Mouse (Mus musculus) liver, embryonic 12.5 days (tissue): ENCODE data around the gene Prdm16. TPM values are rescaled to one million over a fixed set of nuclear protein-coding genes. Genes with fewer than 3 reads are reported as not detected.

Experiments used
- ATAC-seq: fragments of 200-750 bp; cut with Nextera tagmentation; 2 replicates; pipeline ENCODE4 v1.8.0; 2017; ENCODE audit warnings: moderate number of reproducible peaks, mild to moderate bottlenecking, moderate library complexity
- H3K27ac ChIP-seq: fragments of 300-500 bp; sonication (generic); 2 replicates; pipeline ENCODE4 v1.5.1; 2016; ENCODE audit warnings: mild to moderate bottlenecking
- H3K27me3 ChIP-seq: fragments of 300-500 bp; sonication (generic); replicated peaks from 2 replicates; pipeline ENCODE4 v1.6.1; 2016; ENCODE audit warnings: mild to moderate bottlenecking, moderate library complexity
- H3K36me3 ChIP-seq: fragments of 300-500 bp; sonication (generic); 2 replicates; pipeline ENCODE4 v1.6.1; 2016; ENCODE audit warnings: mild to moderate bottlenecking, moderate library complexity
- H3K4me1 ChIP-seq: fragments of 300-500 bp; sonication (generic); 2 replicates; pipeline ENCODE4 v1.6.1; 2016
- H3K4me2 ChIP-seq: fragments of 300-500 bp; sonication (generic); 2 replicates; pipeline ENCODE4 v1.6.1; 2016; ENCODE audit warnings: mild to moderate bottlenecking, moderate library complexity
- H3K4me3 ChIP-seq: fragments of 300-500 bp; sonication (generic); 2 replicates; pipeline ENCODE4 v1.5.1; 2016; ENCODE audit warnings: mild to moderate bottlenecking, moderate library complexity
- H3K9ac ChIP-seq: fragments of 300-500 bp; sonication (generic); 2 replicates; pipeline ENCODE4 v1.6.1; 2016; ENCODE audit warnings: mild to moderate bottlenecking, moderate library complexity
- H3K9me3 ChIP-seq: fragments of 300-500 bp; sonication (generic); replicated peaks from 2 replicates; pipeline ENCODE4 v1.6.1; 2016; ENCODE audit warnings: mild to moderate bottlenecking, moderate library complexity
- WGBS: fragments of 180-500 bp; shearing (Covaris S2); methylation state at CpG from one replicate; pipeline ENCODE4 v1.1.7; 2016; ENCODE audit not compliant: insufficient replicate concordance; 5-methylcytosine and 5-hydroxymethylcytosine counted together
- polyA plus RNA-seq: library from polyadenylated mRNA; unstranded; fragments of >200 nt; fragmentation: Nextera tagmentation; extraction: Ambion mirVana; gene quantifications from 2 replicates; pipeline ENCODE4 v1.2.1, GENCODE M21; 2016

The Prdm16 gene
- polyA plus RNA-seq, 1 experiment from 2014 or later: 2.4 TPM

DNA sequence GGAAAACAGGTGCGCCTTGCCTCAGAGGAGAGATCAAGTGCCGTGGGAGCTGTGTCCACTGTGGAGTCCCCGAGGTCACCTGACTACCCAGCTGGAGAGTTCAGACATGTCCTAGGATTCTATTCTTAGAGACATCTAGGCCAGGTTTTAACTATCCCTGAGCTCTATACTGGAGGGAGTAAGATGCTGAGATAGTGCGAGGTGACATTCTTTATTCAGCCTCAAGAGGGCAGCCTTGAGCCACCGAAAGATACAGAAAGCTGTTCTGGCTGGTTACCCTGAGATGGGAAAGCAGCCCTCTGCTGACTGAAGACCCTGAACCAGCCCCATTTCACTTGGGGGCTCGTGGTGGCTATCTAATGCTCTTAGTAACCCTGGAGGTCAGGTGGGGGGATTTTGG is 307.8 kb downstream of the Prdm16 start:
- H3K4me3 ChIP-seq: no peak overlapping the region
- no peak overlapping the region for H3K4me2 ChIP-seq
- H3K9ac ChIP-seq: no peak overlapping the region
- H3K9me3 ChIP-seq: no peaks in the 10 kb centered on the region
- H3K27ac ChIP-seq: no peak overlapping the region
- 10% methylated on average over 6 of the region's 6 CpGs for WGBS
- peaks cover 4% of the 10 kb centered on the region for H3K4me1 ChIP-seq
- H3K36me3 ChIP-seq: no peaks in the 10 kb centered on the region
- ATAC-seq: peak; percentile 50
- peaks cover 4% of the 10 kb centered on the region; the same call in 1 of the 2 replicates for H3K27me3 ChIP-seq

DNA sequence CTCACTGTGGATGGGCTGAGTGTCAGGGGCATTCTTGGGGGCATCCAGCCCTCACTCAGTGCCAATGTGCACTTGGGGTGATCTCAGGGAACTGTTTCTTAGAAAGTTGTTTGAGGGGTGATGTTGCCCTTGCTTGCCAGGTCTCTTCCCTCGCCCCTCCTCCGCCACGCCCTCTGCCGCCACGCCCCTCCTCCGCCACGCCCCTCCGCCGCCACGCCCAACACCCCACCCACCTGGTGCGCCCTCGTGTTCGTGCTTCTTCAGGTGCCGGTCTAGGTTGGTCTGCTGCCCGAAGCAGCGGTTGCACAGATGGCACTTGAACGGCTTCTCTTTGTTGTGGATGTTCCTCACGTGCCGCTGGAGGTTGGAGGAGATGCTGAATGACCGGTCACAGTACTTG is 308.2 kb downstream of the Prdm16 start:
- Histone ChIP-seq H3K9ac (no peak overlapping the region), H3K9me3 (no peaks in the 10 kb centered on the region), H3K36me3 (no peaks in the 10 kb centered on the region; the same call in 1 of the 2 replicates), H3K27me3 (peaks cover 4% of the 10 kb centered on the region; the same call in 1 of the 2 replicates), H3K4me1 (peaks cover 4% of the 10 kb centered on the region), H3K27ac (no peak overlapping the region), H3K4me3 (no peak overlapping the region), H3K4me2 (no peak overlapping the region)
- 8% methylated on average over 19 of the region's 20 CpGs for WGBS
- ATAC-seq: peak; percentile 39; the same call in 1 of the 2 replicates

DNA sequence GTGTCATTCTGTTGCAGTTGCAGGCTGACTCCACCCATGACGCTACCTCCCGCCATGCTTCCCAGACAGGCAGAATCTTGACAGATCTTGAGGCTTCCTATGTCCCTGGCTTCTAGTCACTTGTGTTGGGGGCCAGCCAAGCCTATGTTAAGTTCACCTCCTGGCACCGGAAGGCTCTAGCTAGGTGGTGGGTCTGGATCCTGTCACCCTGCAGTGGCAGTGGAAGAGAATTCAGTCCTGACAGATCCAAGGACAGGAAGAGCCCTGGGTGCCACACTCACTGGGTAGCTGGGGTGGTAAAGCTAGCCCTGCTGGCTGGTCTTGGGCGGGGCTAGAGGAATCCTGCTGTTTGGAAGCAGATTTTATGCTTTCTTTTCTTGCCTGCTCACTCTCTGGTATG is 311.3 kb downstream of the Prdm16 start:
- Histone ChIP-seq H3K9ac (no peak overlapping the region), H3K36me3 (no peaks in the 10 kb centered on the region; the same call in 1 of the 2 replicates), H3K9me3 (no peaks in the 10 kb centered on the region), H3K4me2 (no peak overlapping the region), H3K27me3 (peaks cover 8% of the 10 kb centered on the region; the same call in 1 of the 2 replicates), H3K27ac (no peak overlapping the region), H3K4me1 (peaks cover 4% of the 10 kb centered on the region), H3K4me3 (no peak overlapping the region)
- WGBS: 42% methylated on average over 4 of the region's 4 CpGs
- no peak for ATAC-seq

DNA sequence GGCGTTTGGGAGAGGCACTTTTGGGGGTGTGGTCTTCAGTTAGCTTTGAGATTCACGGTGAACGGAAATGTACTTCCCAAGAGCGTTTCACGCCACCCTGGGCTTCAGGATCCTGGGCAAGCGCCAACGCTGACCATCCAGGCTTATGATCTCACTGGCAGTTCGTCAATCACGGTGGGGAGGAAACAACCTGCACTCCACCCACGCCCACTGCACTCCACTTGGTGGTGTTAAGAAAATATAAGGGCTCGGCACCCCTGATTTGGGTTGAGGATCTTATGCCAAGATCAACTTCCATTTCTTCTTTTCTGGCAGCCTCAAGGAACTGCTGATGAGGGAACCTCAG is 323.1 kb downstream of the Prdm16 start:
- no peaks in the 10 kb centered on the region for H3K27me3 ChIP-seq
- no peaks in the 10 kb centered on the region for H3K4me1 ChIP-seq
- no peak overlapping the region for H3K27ac ChIP-seq
- no peak overlapping the region for H3K9ac ChIP-seq
- no peak for ATAC-seq
- no peak overlapping the region for H3K4me3 ChIP-seq
- H3K9me3 ChIP-seq: no peaks in the 10 kb centered on the region
- H3K4me2 ChIP-seq: no peak overlapping the region
- H3K36me3 ChIP-seq: no peaks in the 10 kb centered on the region
- 54% methylated on average over 11 of the region's 11 CpGs for WGBS

DNA sequence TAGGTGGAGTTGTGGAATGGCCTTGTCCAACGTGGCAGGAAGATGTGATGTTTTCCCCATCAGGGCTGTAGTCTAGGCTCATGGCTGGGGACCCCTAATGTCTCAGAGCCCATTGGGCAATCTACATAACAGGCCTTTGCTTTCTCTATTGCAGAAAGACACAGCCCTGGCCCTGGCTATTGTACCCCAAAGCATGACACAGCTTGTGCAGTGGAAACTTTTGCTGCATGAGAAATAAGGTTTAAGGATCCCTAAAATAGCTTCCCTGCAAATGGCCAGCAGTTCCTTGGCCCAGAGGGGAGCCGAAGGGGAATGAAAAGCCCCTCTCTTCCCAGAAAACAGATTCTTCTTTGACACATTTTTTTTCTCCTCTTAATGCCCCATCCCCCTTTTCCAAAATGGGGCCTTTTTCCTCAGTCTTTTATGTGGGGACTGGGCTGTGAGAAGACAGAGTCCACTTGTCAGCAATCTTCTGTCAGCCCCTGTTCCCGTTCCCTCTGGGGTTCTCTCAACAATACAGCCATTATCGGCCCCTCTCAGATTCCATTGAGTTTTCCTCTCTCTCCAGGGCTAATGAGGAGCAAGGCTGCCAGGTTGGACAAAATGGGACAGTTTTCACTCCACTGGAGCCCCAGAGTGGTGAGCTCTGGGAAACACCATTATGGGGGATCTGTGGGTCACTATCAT is 323.6 kb downstream of the Prdm16 start:
- Histone ChIP-seq H3K4me1 (no peaks in the 10 kb centered on the region), H3K9ac (no peak overlapping the region), H3K4me3 (no peak overlapping the region), H3K9me3 (no peaks in the 10 kb centered on the region), H3K27me3 (no peaks in the 10 kb centered on the region), H3K4me2 (no peak overlapping the region), H3K27ac (no peak overlapping the region), H3K36me3 (no peaks in the 10 kb centered on the region)
- ATAC-seq: no peak
- WGBS: 51% methylated on average over 4 of the region's 4 CpGs

DNA sequence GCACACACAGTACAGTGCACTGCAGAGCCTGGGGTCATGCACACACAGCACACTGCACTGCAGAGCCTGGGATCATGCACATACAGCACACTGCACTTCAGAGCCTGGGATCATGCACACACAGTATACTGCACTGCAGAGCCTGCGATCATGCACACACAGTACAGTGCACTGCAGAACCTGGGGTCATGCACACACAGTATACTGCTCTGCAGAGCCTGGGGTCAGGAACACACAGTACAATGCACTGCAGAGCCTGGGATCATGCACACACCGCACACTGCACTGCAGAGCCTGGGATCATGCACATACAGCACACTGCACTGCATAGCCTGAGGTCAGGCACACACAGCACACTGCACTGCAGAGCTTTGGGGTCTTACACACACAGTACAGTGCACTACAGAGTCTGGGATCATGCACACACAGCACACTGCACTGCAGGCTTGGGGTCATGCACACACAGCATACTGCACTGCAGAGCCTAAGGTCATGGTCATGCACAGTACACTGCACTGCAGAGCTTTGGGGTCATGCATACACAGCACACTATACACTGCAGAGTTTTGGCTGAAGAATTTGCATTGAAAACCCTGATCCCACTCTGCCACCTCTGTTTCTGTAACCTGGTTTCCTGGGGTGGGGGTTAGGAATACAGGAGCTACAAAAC is 324.4 kb downstream of the Prdm16 start:
- H3K4me1 ChIP-seq: no peaks in the 10 kb centered on the region
- no peak overlapping the region for H3K27ac ChIP-seq
- H3K27me3 ChIP-seq: no peaks in the 10 kb centered on the region
- ATAC-seq: 0 out of 2 replicates have a peak, but pooled peaks have one; percentile 10
- WGBS: 62% methylated on average over 2 of the region's 2 CpGs
- no peak overlapping the region for H3K9ac ChIP-seq
- H3K4me3 ChIP-seq: no peak overlapping the region
- H3K4me2 ChIP-seq: no peak overlapping the region
- H3K36me3 ChIP-seq: no peaks in the 10 kb centered on the region
- no peaks in the 10 kb centered on the region for H3K9me3 ChIP-seq

DNA sequence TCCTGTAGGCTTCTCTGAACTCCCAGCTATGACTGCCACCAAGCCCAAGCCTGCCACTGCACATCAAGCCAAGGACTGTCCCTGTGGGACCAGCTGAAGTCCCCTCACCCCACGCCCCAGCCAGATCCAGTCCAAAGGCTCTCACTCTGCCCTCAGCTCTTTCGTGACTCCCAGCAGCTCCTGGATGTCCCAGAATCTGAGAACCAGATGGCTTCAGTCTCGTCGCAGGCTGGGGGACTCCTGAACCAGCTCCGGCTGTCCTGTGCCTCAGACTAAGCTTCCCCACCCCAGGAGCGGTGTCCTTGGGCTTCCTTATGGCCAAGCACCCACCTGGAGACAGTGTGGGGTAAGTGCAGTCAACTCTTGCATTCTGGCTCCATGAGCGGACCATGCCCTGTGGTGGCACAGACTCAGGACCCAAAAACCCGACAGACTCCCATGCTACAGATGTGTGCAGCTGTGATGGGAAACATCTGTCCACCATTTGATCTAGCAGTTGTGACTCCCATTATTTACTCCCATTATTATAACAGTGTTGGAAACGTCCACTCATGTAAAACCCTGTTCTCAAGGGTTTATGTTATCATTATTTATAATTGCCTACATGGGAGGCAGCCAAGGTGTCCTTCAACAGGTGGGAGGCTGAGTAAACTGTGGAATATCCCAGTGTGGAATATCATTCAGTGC is 326.0 kb downstream of the Prdm16 start:
- Histone ChIP-seq H3K27ac (no peak overlapping the region), H3K36me3 (no peaks in the 10 kb centered on the region), H3K4me1 (no peaks in the 10 kb centered on the region), H3K27me3 (no peaks in the 10 kb centered on the region), H3K4me3 (no peak overlapping the region), H3K9ac (no peak overlapping the region), H3K4me2 (no peak overlapping the region), H3K9me3 (no peaks in the 10 kb centered on the region)
- 54% methylated on average over 9 of the region's 9 CpGs for WGBS
- no peak for ATAC-seq

DNA sequence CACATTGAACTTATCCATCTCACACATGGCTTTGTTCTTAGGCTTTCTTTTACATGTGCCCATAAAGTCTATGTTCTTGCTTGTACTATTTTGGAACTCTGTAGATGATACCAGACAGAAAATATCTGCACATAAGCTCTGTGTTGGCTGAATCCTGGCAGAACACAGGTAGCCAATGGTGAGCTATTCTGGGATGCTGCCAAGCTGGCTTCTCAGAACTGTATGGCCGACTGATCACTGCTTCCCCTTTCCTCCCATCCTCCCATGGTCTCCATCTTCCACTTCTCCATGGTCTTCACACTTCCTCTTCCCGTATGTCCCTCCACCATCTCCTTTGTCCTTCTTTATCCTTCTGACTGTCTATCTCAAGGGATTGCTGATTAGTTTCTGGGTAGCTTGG is 327.5 kb downstream of the Prdm16 start:
- Histone ChIP-seq H3K4me3 (no peak overlapping the region), H3K27me3 (no peaks in the 10 kb centered on the region), H3K9ac (no peak overlapping the region), H3K36me3 (no peaks in the 10 kb centered on the region), H3K9me3 (no peaks in the 10 kb centered on the region), H3K27ac (no peak overlapping the region), H3K4me2 (no peak overlapping the region), H3K4me1 (no peaks in the 10 kb centered on the region)
- 46% methylated on average over 2 of the region's 2 CpGs for WGBS
- ATAC-seq: no peak

DNA sequence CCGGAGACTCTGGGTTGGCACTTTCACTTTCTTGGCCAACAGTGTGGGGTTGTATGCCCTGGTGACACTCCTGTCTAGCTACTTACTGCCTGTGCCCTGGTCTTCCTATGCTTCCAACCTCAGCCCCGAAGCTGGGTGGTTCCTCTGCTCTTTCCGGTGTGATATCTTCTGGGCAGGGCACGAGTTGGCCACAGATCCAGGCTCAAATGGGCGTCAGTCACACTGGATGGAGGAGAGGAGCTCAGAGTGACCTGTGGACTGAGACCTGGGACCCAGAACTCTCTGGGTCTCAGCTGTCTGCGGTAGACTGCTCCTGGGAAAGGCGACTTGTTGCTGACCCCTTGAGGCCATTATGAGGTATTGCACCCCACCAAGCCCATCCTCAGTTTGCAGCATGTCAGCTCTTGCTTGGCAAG is 335.2 kb downstream of the Prdm16 start, which contains the start of gene Arhgef16:
TSS of gene Arhgef16 (minus strand) at position 211 of the 416 bp plus-strand sequence.
- no peak within 1 kb of the TSS for H3K27ac ChIP-seq
- H3K27me3 ChIP-seq: peaks cover 53% of the 10 kb centered on the region
- no peak within 1 kb of the TSS for H3K9ac ChIP-seq
- no peak within 1 kb of the TSS for H3K4me3 ChIP-seq
- no peaks in the 10 kb centered on the region for H3K36me3 ChIP-seq
- H3K4me1 ChIP-seq: 0 out of 2 replicates have a peak, but pooled peaks cover 5% of the 10 kb centered on the region
- peak; percentile 53; the same call in 1 of the 2 replicates for ATAC-seq
- WGBS: 20% methylated on average over 7 of the region's 7 CpGs
- H3K9me3 ChIP-seq: no peaks in the 10 kb centered on the region
- peak within 1 kb of the TSS; percentile 18; the same call in 1 of the 2 replicates for H3K4me2 ChIP-seq

DNA sequence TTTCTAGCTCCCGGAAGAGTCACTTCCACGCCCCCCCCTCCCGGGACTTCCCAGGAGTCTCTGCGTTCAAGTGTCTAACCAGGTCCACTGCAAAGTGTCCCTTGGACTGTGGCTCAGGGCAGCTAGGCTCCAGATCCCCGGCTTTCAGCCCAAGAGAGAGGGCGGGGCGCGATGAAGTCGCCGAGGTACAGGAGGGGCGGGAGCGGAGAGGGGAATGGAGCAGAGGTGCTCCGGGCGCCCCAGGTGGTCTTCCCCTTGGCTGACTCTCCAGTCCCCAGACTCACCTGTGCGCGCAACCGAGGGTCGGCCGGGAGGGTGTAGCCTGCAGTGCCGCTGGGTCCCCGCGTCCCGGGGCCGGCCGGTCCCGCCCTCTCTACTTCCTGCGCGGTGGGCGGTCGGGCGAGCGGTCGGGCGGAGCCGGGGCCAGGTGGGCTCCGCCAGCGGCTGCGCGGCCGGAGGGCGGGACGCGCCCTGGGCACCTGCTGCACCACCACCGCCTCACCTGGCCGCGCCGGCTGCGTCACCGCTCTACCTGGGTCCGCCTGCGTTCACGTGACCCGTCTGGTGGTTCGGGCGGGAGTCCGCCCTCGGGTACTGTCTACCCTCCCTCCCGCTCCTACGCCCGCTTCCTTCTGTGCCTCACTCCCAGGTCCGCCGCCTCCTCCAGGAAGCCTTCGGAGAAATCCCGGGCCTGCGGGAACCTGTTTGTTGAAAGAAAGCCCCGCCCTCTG is 337.0 kb downstream of the Prdm16 start:
- no peaks in the 10 kb centered on the region for H3K36me3 ChIP-seq
- no peaks in the 10 kb centered on the region for H3K9me3 ChIP-seq
- peak overlapping the region; percentile 54 for H3K4me3 ChIP-seq
- H3K4me2 ChIP-seq: peak overlapping the region; percentile 67
- peak; percentile 20; the same call in 1 of the 2 replicates for ATAC-seq
- H3K27ac ChIP-seq: no peak overlapping the region
- H3K4me1 ChIP-seq: 0 out of 2 replicates have a peak, but pooled peaks cover 5% of the 10 kb centered on the region
- H3K9ac ChIP-seq: peak overlapping the region; percentile 39; the same call in 1 of the 2 replicates
- WGBS: 2% methylated on average over 25 of the region's 66 CpGs
- H3K27me3 ChIP-seq: peaks cover 56% of the 10 kb centered on the region

DNA sequence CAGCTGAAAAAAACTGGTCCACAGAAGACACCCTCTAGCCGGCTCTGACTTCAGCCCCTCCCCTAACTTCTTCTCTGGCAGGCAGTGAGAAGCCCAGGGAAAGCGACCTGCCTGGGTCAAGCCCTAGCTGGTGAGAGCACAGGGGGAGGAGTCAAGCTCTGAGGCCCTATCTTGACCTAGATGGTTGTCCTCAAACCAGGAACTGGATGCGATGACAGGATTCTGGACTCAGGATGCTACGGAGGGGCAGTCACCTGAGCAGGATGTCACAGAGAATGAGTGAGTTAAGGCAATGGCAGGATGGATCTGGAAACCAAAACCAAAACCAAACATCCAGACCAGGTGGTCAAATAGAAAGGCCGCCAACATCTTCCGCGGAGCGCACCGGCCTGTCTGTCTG is 338.9 kb downstream of the Prdm16 start:
- peak overlapping the region; percentile 1; the same call in 1 of the 2 replicates for H3K4me2 ChIP-seq
- WGBS: 23% methylated on average over 9 of the region's 9 CpGs
- H3K4me3 ChIP-seq: no peak overlapping the region
- no peak overlapping the region for H3K9ac ChIP-seq
- H3K27me3 ChIP-seq: peaks cover 56% of the 10 kb centered on the region
- H3K4me1 ChIP-seq: 0 out of 2 replicates have a peak, but pooled peaks cover 12% of the 10 kb centered on the region
- ATAC-seq: no peak
- no peak overlapping the region for H3K27ac ChIP-seq
- H3K9me3 ChIP-seq: no peaks in the 10 kb centered on the region
- no peaks in the 10 kb centered on the region for H3K36me3 ChIP-seq
